Mouse (Mus musculus): Measurements from ENCODE around the gene Ssu72. TPM values are rescaled to one million over a fixed set of nuclear protein-coding genes. Genes with fewer than 3 reads are reported as not detected.

Gene Ssu72
- polyA plus RNA-seq, 1 experiment = 52.0 TPM

GRCm38 (mm10) chr4:155695531-155696062, 9.0 kb upstream of the Ssu72 start:
- no peak for TF ChIP-seq GATA1 (IDR thresholded peaks at IDR 0.05; ENCODE audit: low read length)

GRCm38 (mm10) chr4:155696261-155697255, 8.0 kb upstream of the Ssu72 start:
- no peak for TF ChIP-seq GATA1 (IDR thresholded peaks at IDR 0.05; ENCODE audit: low read length)

GRCm38 (mm10) chr4:155700425-155700824, 4.2 kb upstream of the Ssu72 start:
- TF ChIP-seq GATA1 (IDR thresholded peaks at IDR 0.05; ENCODE audit: low read length) = no peak

- TF ChIP-seq GATA1 (IDR thresholded peaks at IDR 0.05; ENCODE audit: low read length) = no peak
These were observed 1.1 kb upstream of the Ssu72 start for GRCm38 (mm10) chr4:155703425-155703929.

GRCm38 (mm10) chr4:155705592-155705929, 961 bp downstream of the Ssu72 start:
- TF ChIP-seq GATA1 (IDR thresholded peaks at IDR 0.05; ENCODE audit: low read length) = no peak

- no peak for TF ChIP-seq GATA1 (IDR thresholded peaks at IDR 0.05; ENCODE audit: low read length)
These were observed 4.0 kb downstream of the Ssu72 start for GRCm38 (mm10) chr4:155708582-155708981.

- no peak for TF ChIP-seq GATA1 (IDR thresholded peaks at IDR 0.05; ENCODE audit: low read length)
These were observed 4.4 kb downstream of the Ssu72 start for GRCm38 (mm10) chr4:155708988-155709387.

GRCm38 (mm10) chr4:155710521-155711252, 6.1 kb downstream of the Ssu72 start:
- no peak for TF ChIP-seq GATA1 (IDR thresholded peaks at IDR 0.05; ENCODE audit: low read length)

GRCm38 (mm10) chr4:155721668-155722083, 17.1 kb downstream of the Ssu72 start:
- TF ChIP-seq GATA1 (IDR thresholded peaks at IDR 0.05; ENCODE audit: low read length) = no peak

GRCm38 (mm10) chr4:155727993-155728392, 23.4 kb downstream of the Ssu72 start:
- TF ChIP-seq GATA1 (IDR thresholded peaks at IDR 0.05; ENCODE audit: low read length) = no peak

- TF ChIP-seq GATA1 (IDR thresholded peaks at IDR 0.05; ENCODE audit: low read length) = no peak
These were observed 28.7 kb downstream of the Ssu72 start for GRCm38 (mm10) chr4:155733267-155733666.

- no peak for TF ChIP-seq GATA1 (IDR thresholded peaks at IDR 0.05; ENCODE audit: low read length)
These were observed 29.8 kb downstream of the Ssu72 start, which contains the start of gene Tmem240 for GRCm38 (mm10) chr4:155734350-155734941. TSS of gene Tmem240 (plus strand) at chr4:155734800.

- TF ChIP-seq GATA1 (IDR thresholded peaks at IDR 0.05; ENCODE audit: low read length) = no peak
These were observed 30.5 kb downstream of the Ssu72 start for GRCm38 (mm10) chr4:155734951-155735702.

- no peak for TF ChIP-seq GATA1 (IDR thresholded peaks at IDR 0.05; ENCODE audit: low read length)
These were observed 31.2 kb downstream of the Ssu72 start for GRCm38 (mm10) chr4:155735788-155736187.

GRCm38 (mm10) chr4:155736421-155736820, 31.8 kb downstream of the Ssu72 start:
- TF ChIP-seq GATA1 (IDR thresholded peaks at IDR 0.05; ENCODE audit: low read length) = no peak

Data from G1E-ER4 (cell line).